Comparison of ENCODE assay signal across 10 mouse cellular contexts in genomic region chr13:97580241-97580874, GRCm38 (mm10).
DNase-seq lines count a peak whose midpoint lies in the region; ATAC-seq and TF ChIP-seq lines count a peak whose summit lies in the region.
"Had no signal": no experiment of that assay in that cellular context is flagged by ENCODE, and none has a peak within 500 bp of the region (broad histone marks: within the 10 kb centered on the region; RNA-seq: fewer than 3 reads in every experiment).

No protein-coding gene starts in this region.

- WGBS in limb, embryonic 10.5 days, result 44% methylated on average over 3 of the region's 3 CpGs
- WGBS in stomach, embryonic 15.5 days, result 36% methylated on average over 3 of the region's 3 CpGs

- peak overlapping the region; percentile 47 for H3K27ac ChIP-seq in left cerebral cortex, adult 2 months
- H3K27ac ChIP-seq in limb, embryonic 10.5 days, result peak overlapping the region; percentile 73
- 0 out of 2 replicates have a peak overlapping the region, but pooled peaks have one; percentile 3 for H3K27ac ChIP-seq in stomach, embryonic 15.5 days
- H3K27ac ChIP-seq: hindbrain, postnatal 0 days had no signal

- no peak overlapping the region for H3K9ac ChIP-seq in stomach, embryonic 15.5 days

- DNase-seq in left cerebral cortex, adult 2 months (ENCODE audit: extremely low spot score in 1 of 2, low spot score in 2 of 2), result no peak
- no peak for DNase-seq in left cerebral cortex, adult 11 months (ENCODE audit: low spot score)
- DNase-seq in embryo, embryonic 11 days, result peak; percentile 27
- no peak for DNase-seq in limb, embryonic 10.5 days (ENCODE audit: low spot score)
- DNase-seq in right cerebral cortex, postnatal 10 days (ENCODE audit: low spot score in 2 of 2), result no peak
- DNase-seq: right cerebral cortex, postnatal 4 days had no signal

- H3K4me2 ChIP-seq in stomach, embryonic 15.5 days, result no peak overlapping the region

- no peaks in the 10 kb centered on the region for H3K36me3 ChIP-seq in limb, embryonic 10.5 days
- H3K36me3 ChIP-seq in stomach, embryonic 15.5 days, result no peaks in the 10 kb centered on the region

- intact Hi-C loops in left cerebral cortex, adult 2 months (cut with DNase I), result no loop called here

- H3K9me3 ChIP-seq in limb, embryonic 10.5 days (replicated peaks), result no peaks in the 10 kb centered on the region
- no peaks in the 10 kb centered on the region for H3K9me3 ChIP-seq in stomach, embryonic 15.5 days

- no peak for TF ChIP-seq CTCF in left cerebral cortex, adult 2 months (IDR thresholded peaks at IDR 0.05)

- H3K4me3 ChIP-seq in left cerebral cortex, adult 2 months, result no peak overlapping the region
- H3K4me3 ChIP-seq in limb, embryonic 10.5 days, result no peak overlapping the region
- no peak overlapping the region for H3K4me3 ChIP-seq in stomach, embryonic 15.5 days (replicated peaks)

- no peaks in the 10 kb centered on the region for H3K27me3 ChIP-seq in limb, embryonic 10.5 days (ENCODE audit: low read depth, poor library complexity, severe bottlenecking)
- H3K27me3 ChIP-seq in stomach, embryonic 15.5 days (replicated peaks), result no peaks in the 10 kb centered on the region

- ATAC-seq in stomach, embryonic 15.5 days (ENCODE audit: insufficient read depth, low FRiP score, low read depth), result no peak; the same call in 1 of the 2 replicates
- no peak for ATAC-seq in megakaryocyte, adult 5-6 weeks (ENCODE audit: poor library complexity, severe bottlenecking)
- ATAC-seq: hindbrain, postnatal 0 days; midbrain, embryonic 16.5 days had no signal

- peaks cover 62% of the 10 kb centered on the region for H3K4me1 ChIP-seq in limb, embryonic 10.5 days
- H3K4me1 ChIP-seq in stomach, embryonic 15.5 days, result peaks cover 4% of the 10 kb centered on the region; the same call in 1 of the 2 replicates

Comparison
In these comparisons a context has a peak if more than half of its experiments do, and no peak if none do; other contexts are left out.
1. H3K27ac ChIP-seq: peak in every context shown above with its lines; median percentile 73 in limb, embryonic 10.5 days; 47 in left cerebral cortex, adult 2 months; 3 in stomach, embryonic 15.5 days.